Mouse (Mus musculus) gastrocnemius, adult 2 months (tissue): ENCODE data around the gene Stk25. TPM values are rescaled to one million over a fixed set of nuclear protein-coding genes. Genes with fewer than 3 reads are reported as not detected.

Experiments used
- DNase-seq: peaks from one replicate; pipeline ENCODE4 v3.0.0; 2022
- H3K27ac ChIP-seq: fragments of 200-600 bp; 2 replicates; pipeline ENCODE4 v1.8.1; 2022; ENCODE audit warnings: mild to moderate bottlenecking
- H3K4me3 ChIP-seq: fragments of 200-600 bp; 2 replicates; pipeline ENCODE4 v1.8.1; 2022; ENCODE audit warnings: mild to moderate bottlenecking, moderate library complexity
- CTCF ChIP-seq: fragments of 200-600 bp; IDR thresholded peaks from 2 replicates; pipeline ENCODE4 v1.8.1; 2022; ENCODE audit warnings: antibody characterized with exemption, mild to moderate bottlenecking, moderate library complexity
- intact Hi-C: fragments of 180-260 bp; cut with DNase I; formaldehyde crosslinking; loops from one replicate; pipeline ENCODE4 v1.15.1; 2025
- total RNA-seq, 2 experiments: library from RNA; stranded (reverse); gene quantifications; 2 replicates each; pipeline ENCODE4 v1.2.3; 2021

The Stk25 gene
- total RNA-seq, 2 experiments from 2014 or later = 90.1 to 90.5 TPM

- Histone ChIP-seq H3K27ac (no peak overlapping the region), H3K4me3 (no peak overlapping the region)
- no peak for TF ChIP-seq CTCF
- intact Hi-C loops = no loop called here
- no peak for DNase-seq
These were observed 1.5 kb downstream of the Stk25 start for GRCm38 (mm10) chr1:93657025-93657360.

- no peak for TF ChIP-seq CTCF
- DNase-seq = no peak
- H3K4me3 ChIP-seq = no peak overlapping the region
- no peak overlapping the region for H3K27ac ChIP-seq
- intact Hi-C loops = no loop called here
These were observed 2.0 kb downstream of the Stk25 start for GRCm38 (mm10) chr1:93656325-93657024.

GRCm38 (mm10) chr1:93654798-93655197 lies 3.7 kb downstream of the Stk25 start:
- intact Hi-C loops = no loop called here
- no peak for DNase-seq
- TF ChIP-seq CTCF = no peak
- H3K27ac ChIP-seq = no peak overlapping the region
- no peak overlapping the region for H3K4me3 ChIP-seq

- no peak overlapping the region for H3K27ac ChIP-seq
- DNase-seq = no peak
- no peak overlapping the region for H3K4me3 ChIP-seq
- TF ChIP-seq CTCF = no peak
- intact Hi-C loops = no loop called here
These were observed 4.2 kb downstream of the Stk25 start for GRCm38 (mm10) chr1:93654275-93654674.

GRCm38 (mm10) chr1:93649604-93650172 lies 8.8 kb downstream of the Stk25 start:
- intact Hi-C loops = no loop called here
- no peak for DNase-seq
- no peak for TF ChIP-seq CTCF
- H3K27ac ChIP-seq = no peak overlapping the region
- H3K4me3 ChIP-seq = no peak overlapping the region

GRCm38 (mm10) chr1:93642692-93643091 lies 15.8 kb downstream of the Stk25 start:
- no peak overlapping the region for H3K27ac ChIP-seq
- H3K4me3 ChIP-seq = no peak overlapping the region
- TF ChIP-seq CTCF = no peak
- intact Hi-C loops = no loop called here
- DNase-seq = no peak

GRCm38 (mm10) chr1:93641978-93642377 lies 16.5 kb downstream of the Stk25 start:
- no peak for DNase-seq
- Histone ChIP-seq H3K4me3 (no peak overlapping the region), H3K27ac (no peak overlapping the region)
- TF ChIP-seq CTCF = no peak
- intact Hi-C loops = no loop called here

- DNase-seq = no peak
- intact Hi-C loops = loop anchor here (5.0 kb wide), 1 partner anchor 116 kb away; the partner anchor contains the start of genes Atg4b and Thap4
- Histone ChIP-seq H3K4me3 (peak overlapping the region; percentile 86), H3K27ac (peak overlapping the region; percentile 98)
- peak; percentile 38 for TF ChIP-seq CTCF
These were observed 22.1 kb downstream of the Stk25 start for GRCm38 (mm10) chr1:93636211-93636897.

- peak overlapping the region; percentile 86 for H3K4me3 ChIP-seq
- no peak for TF ChIP-seq CTCF
- DNase-seq = peak; percentile 99
- intact Hi-C loops = loop anchor here (2.0 to 5.0 kb wide), 2 partner anchors 117 to 167 kb away; partner anchors contain the start of genes Atg4b, Ing5 and Thap4
- H3K27ac ChIP-seq = peak overlapping the region; percentile 98
These were observed 22.8 kb downstream of the Stk25 start for GRCm38 (mm10) chr1:93635580-93636192.

- no peak for TF ChIP-seq CTCF
- DNase-seq = peak; percentile 65
- intact Hi-C loops = loop anchor here (2.0 to 5.0 kb wide), 2 partner anchors 117 to 168 kb away; partner anchors contain the start of genes Atg4b, Ing5 and Thap4
- Histone ChIP-seq H3K27ac (peak overlapping the region; percentile 98), H3K4me3 (peak overlapping the region; percentile 86)
These were observed 23.3 kb downstream of the Stk25 start for GRCm38 (mm10) chr1:93635091-93635579.

- intact Hi-C loops = loop anchor here (2.0 kb wide), 1 partner anchor 168 kb away; the partner anchor contains the start of gene Ing5
- peak overlapping the region; percentile 86 for H3K4me3 ChIP-seq
- no peak for TF ChIP-seq CTCF
- DNase-seq = peak; percentile 51
- H3K27ac ChIP-seq = peak overlapping the region; percentile 98
These were observed 24.0 kb downstream of the Stk25 start for GRCm38 (mm10) chr1:93634481-93634891.

GRCm38 (mm10) chr1:93632723-93633122 lies 25.7 kb downstream of the Stk25 start:
- H3K27ac ChIP-seq = no peak overlapping the region
- intact Hi-C loops = no loop called here
- no peak overlapping the region for H3K4me3 ChIP-seq
- TF ChIP-seq CTCF = no peak
- no peak for DNase-seq
